Mouse (Mus musculus) embryonic stem cell, embryonic (primary cell): ENCODE results near the gene Tmem208.

Source experiments
- CTCF ChIA-PET, 4 experiments: fragments of 300-600 bp in 2 of 4; fragments of 350-600 bp in 2 of 4; sonication (Branson Sonifier 250); formaldehyde crosslinking; loops; one replicate each; lab custom pipeline; 2022; ENCODE audit warnings: inconsistent platforms in 2 of 4; lab: Charles Lee
- POLR2A ChIA-PET, 4 experiments: fragments of 300-600 bp in 2 of 4; fragments of 350-600 bp in 2 of 4; sonication (Branson Sonifier 250); formaldehyde crosslinking; loops; one replicate each; lab custom pipeline; 2022; ENCODE audit warnings: antibody characterized with exemption in 4 of 4, inconsistent platforms in 1 of 4; lab: Charles Lee

Tmem208 gene

DNA sequence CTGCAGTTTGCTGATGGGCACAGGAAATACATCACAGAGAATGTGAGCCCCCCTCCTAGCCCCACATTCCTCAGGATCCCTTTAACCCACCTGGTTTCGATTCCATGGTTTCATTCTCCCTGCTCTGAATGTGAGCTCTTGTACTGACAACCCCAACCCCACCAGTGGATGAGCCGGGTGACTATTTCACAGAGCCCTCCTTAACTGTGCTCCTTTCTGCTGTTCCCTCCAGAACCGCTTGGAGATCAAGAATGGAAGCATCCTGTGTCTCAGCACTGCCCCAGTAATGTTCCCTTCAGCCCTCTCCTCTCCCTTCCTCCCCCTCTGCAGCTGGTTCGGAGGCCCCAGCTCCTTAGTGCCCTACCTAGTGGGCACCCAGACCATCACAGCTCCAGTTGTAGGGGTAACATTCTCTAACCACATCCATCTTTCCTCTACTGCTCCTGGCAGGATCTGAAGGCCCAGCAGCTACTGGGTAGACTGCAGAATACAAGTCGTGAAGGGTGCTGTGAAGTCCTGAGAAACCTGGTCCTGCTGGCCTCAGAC lies 19.9 kb upstream of the Tmem208 start:
- POLR2A ChIA-PET = interaction anchor here in 3 of 4 experiments (0.5 to 3.8 kb wide), 12 partner anchors 9 to 213 kb away, joined by 3 to 14 read pairs (median 4); partner anchors contain the start of genes E2f4 (in 2 of the 3), 4931428F04Rik (in 1 of the 3), Fhod1 (in 1 of the 3) and Hsd11b2 (in 1 of the 3)
- CTCF ChIA-PET = interaction anchor here in 2 of 4 experiments (0.9 to 1.5 kb wide), 3 partner anchors 15 to 68 kb away, joined by 3 to 4 read pairs (median 3); no protein-coding TSS in a partner anchor

- ChIA-PET POLR2A (interaction anchor here in 3 of 4 experiments (0.6 to 1.7 kb wide), 8 partner anchors 9 to 28 kb away, joined by 3 to 5 read pairs (median 4); partner anchors contain the start of genes 4931428F04Rik (in 1 of the 3) and E2f4 (in 1 of the 3)), CTCF (interaction anchor here in 3 of 4 experiments (0.6 to 1.2 kb wide), 3 partner anchors 10 to 17 kb away, joined by 3 to 15 read pairs (median 3); partner anchors contain the start of gene E2f4 (in 1 of the 3))
Observed at GRCm38 (mm10) chr8:105307670-105308069, 18.5 kb upstream of the Tmem208 start.

- CTCF ChIA-PET = interaction anchor here in 2 of 4 experiments (0.8 to 1.2 kb wide), 3 partner anchors 11 to 18 kb away, joined by 3 read pairs; partner anchors contain the start of gene E2f4 (in 1 of the 2)
- POLR2A ChIA-PET = interaction anchor here in 3 of 4 experiments (0.8 to 1.7 kb wide), 10 partner anchors 8 to 27 kb away, joined by 3 to 5 read pairs (median 4); partner anchors contain the start of genes E2f4 (in 2 of the 3) and 4931428F04Rik (in 1 of the 3)
Observed at GRCm38 (mm10) chr8:105308428-105308827, 17.7 kb upstream of the Tmem208 start.

DNA sequence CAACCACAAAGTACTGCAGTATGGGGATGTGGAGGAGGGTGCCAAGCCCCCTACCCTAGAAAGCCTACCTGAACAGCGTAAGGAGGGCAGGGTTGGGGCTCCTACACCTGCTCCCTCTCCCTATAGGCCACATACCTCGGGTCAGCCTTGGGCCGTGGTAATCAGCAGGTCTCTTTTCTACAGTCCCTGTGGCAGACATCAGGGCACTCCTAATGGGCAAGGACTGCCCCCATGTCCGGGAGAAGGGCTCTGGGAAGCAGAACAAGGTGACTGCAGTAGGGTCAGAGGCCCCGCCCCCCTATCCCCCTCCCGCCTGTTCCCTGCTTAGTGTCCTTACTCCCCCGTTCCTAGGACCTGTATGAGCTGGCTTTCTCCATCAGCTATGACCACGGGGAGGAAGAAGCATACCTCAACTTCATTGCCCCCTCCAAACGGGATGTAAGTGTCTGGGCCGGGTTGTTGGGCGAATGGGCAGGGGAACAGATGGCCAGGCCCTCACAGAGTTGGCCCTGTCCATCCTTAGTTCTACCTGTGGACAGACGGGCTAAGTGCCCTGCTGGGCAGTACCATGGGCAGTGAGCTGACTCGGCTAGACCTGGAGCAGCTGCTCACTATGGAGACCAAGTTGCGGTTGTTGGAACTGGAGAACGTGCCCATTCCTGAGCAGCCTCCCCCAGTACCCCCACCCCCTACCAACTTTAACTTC lies 16.9 kb upstream of the Tmem208 start:
- CTCF ChIA-PET = interaction anchor here in 2 of 4 experiments (0.7 to 1.2 kb wide), 3 partner anchors 18 to 65 kb away, joined by 3 read pairs; no protein-coding TSS in a partner anchor
- POLR2A ChIA-PET = interaction anchor here in 3 of 4 experiments (0.8 to 1.7 kb wide), 8 partner anchors 10 to 26 kb away, joined by 3 to 5 read pairs (median 4); partner anchors contain the start of genes E2f4 (in 2 of the 3) and 4931428F04Rik (in 1 of the 3)

DNA sequence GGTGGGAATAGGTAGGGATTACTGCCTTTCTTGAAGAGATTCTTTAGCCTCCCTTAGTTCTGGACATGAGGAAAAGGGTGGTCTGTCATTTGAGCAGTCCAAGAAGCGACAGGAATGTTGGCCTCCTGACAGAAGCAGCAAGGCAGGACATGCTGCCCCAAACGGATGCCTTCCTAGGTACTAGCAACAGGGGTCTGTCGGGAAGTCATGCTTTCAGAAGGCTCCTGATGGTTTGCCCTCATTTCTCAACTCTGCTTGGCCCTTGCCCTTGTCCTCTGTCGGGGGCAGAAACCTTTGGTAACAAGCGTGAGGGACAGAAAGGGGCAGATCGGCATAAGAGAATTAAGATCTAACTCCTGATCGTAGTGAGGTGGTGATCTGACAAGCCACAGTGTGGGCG lies 16.0 kb upstream of the Tmem208 start:
- ChIA-PET CTCF (interaction anchor here in 1 of 4 experiments (1.2 kb wide), 1 partner anchor 19 kb away, joined by 3 read pairs; no protein-coding TSS in a partner anchor), POLR2A (interaction anchor here in 1 of 4 experiments (0.5 to 1.0 kb wide), 2 partner anchors 21 to 289 kb away, joined by 3 read pairs; partner anchors contain the start of gene 4931428F04Rik)

GRCm38 (mm10) chr8:105311718-105312117 lies 14.4 kb upstream of the Tmem208 start:
- ChIA-PET CTCF (no interaction called here), POLR2A (interaction anchor here in 2 of 4 experiments (0.7 to 1.8 kb wide), 3 partner anchors 13 to 24 kb away, joined by 3 to 8 read pairs (median 4); no protein-coding TSS in a partner anchor)

DNA sequence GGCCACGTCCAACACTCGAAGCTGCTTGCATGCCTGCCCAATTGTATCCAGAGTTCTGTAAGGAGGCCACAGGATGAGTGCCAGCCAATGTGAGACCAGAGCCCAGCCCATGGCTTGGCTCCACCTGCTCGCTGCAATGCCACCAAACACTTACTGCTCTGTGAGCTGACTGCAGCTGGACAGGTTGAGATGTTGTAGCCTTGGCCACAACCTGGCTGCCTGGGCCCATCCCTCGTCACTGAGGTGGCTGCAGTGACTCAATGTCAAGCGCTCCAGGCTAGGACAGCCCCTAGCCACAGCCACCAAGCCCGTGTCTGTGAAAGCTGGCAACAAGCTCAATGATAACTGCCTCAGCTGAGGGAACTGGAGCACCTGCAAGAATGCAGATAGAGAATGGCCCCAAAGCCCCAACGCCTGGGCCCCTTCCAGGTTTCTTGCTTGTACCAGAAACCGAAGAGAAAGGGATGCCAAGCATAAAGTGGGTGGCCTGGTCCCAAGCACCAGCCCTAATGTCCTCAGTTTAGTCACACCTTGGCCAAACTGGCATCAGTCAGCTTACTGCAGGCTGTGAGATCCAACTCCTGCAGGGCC lies 13.2 kb upstream of the Tmem208 start:
- ChIA-PET CTCF (interaction anchor here in 2 of 4 experiments (0.5 to 0.6 kb wide), 2 partner anchors 35 to 703 kb away, joined by 5 to 8 read pairs; partner anchors contain the start of gene Fhod1 (in 1 of the 2)), POLR2A (interaction anchor here in 2 of 4 experiments (0.5 to 1.8 kb wide), 4 partner anchors 9 to 93 kb away, joined by 3 to 8 read pairs (median 6); partner anchors contain the start of gene Exoc3l (in 1 of the 2))

DNA sequence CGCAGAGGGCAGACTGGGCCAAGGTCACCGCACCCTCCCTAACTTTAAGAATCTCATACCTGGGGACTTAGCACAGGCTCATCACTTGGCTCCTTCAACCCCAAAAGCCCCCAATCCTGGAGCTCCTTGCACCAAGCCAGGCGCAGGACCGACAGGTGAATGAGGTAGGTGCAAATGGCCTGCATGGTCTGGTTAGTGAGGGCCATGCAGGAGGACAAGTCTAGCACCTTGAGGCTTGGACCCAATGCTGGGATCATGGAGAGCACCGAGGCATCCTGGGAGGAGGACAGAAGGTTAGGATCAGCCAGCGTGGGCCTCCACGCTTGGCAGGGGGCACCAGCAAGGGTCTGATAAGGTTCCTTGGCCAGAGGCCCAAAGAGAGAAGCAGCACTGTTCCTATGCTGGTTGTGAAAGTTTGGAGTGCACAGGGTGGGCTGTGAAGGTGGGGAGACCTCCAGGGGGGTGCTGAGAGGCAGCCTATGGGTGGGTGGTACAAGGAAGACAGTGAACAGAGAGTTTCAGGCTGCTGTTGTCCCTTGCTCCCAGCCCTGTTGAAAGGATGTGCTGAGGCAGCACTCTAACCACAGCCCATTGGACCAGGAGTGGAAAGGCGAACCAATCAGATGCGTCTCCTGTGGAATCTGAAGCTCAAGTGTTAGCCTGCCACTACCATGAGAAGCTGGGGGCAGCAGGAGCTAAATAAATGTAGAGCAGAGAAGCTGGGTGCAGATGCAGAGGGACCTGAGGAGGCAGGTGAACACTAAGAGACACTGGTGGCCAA lies 12.3 kb upstream of the Tmem208 start:
- CTCF ChIA-PET = interaction anchor here in 1 of 4 experiments (0.6 kb wide), 1 partner anchor 276 kb away, joined by 6 read pairs; no protein-coding TSS in a partner anchor
- POLR2A ChIA-PET = interaction anchor here in 3 of 4 experiments (0.5 to 2.4 kb wide), 6 partner anchors 9 to 508 kb away, joined by 3 to 17 read pairs (median 5); no protein-coding TSS in a partner anchor

DNA sequence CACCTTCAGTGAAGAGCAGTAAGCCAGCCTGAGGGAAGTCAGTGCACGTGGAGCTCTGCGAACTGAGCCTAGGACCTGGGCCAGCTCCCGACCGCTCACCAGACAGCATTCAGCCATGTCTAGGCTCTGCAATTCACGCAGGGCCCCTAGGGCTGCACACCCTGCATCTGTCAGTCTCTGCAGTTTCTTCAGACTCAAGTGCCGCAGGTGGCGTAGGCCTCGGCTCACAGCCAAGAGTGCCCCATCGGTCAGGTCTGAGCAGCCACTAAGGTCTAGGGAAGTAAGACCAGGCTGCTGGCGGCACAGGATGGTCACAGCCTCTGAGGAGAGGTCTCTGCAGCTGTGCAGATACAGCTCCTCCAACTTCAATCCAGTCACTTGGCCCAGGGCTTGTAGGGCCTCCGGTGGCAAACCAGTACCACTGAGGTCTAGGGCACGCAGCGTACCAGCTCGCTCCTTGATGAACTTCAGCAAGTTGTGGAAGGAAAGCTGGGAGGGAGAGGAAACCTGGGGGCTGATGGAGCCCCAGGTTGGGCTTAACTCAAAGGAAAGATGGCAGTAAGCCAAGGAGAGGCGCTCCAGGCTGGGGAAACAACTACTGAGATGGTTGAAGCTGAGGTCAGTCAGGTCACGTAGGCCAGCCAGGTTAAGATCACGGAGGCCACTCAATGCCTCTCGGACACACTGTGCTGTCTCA lies 10.9 kb upstream of the Tmem208 start:
- ChIA-PET CTCF (interaction anchor here in 1 of 4 experiments (0.6 kb wide), 1 partner anchor 24 kb away, joined by 3 read pairs; no protein-coding TSS in a partner anchor), POLR2A (interaction anchor here in 3 of 4 experiments (0.7 to 2.8 kb wide), 11 partner anchors 9 to 24 kb away, joined by 3 to 7 read pairs (median 4); partner anchors contain the start of gene E2f4 (in 1 of the 3))

DNA sequence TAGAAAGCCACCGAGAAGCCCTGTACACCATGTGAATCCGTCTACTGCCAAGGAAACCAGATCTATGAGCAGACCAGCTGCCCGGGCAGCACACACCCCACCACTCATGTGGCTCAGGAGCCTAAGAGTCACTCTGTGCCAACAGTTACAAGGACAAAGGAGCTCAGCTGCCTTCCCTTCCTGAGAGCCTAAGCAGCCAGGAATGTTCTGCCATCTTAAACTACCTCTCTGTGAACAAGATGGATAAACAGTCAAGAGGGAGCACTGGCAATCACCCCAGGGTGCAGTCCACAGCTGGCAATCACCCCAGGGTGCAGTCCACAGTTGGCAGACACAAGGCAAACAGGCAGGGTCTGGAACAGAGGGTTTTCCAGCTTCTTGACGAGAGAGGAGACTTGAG lies 8.2 kb upstream of the Tmem208 start:
- ChIA-PET CTCF (no interaction called here), POLR2A (interaction anchor here in 2 of 4 experiments (0.6 to 2.2 kb wide), 8 partner anchors 9 to 148 kb away, joined by 3 to 6 read pairs (median 4); partner anchors contain the start of genes E2f4 (in 1 of the 2), Lrrc29 (in 1 of the 2) and Tmem208 (in 1 of the 2))

GRCm38 (mm10) chr8:105318662-105319190 lies 7.4 kb upstream of the Tmem208 start:
- POLR2A ChIA-PET = interaction anchor here in 2 of 4 experiments (1.0 to 1.9 kb wide), 3 partner anchors 11 to 21 kb away, joined by 3 to 5 read pairs (median 3); partner anchors contain the start of gene E2f4 (in 1 of the 2)

GRCm38 (mm10) chr8:105323183-105323582 lies 3.0 kb upstream of the Tmem208 start:
- CTCF ChIA-PET = interaction anchor here in 1 of 4 experiments (0.6 kb wide), 2 partner anchors 22 to 35 kb away, joined by 3 to 6 read pairs; no protein-coding TSS in a partner anchor
- POLR2A ChIA-PET = interaction anchor here in 2 of 4 experiments (0.6 to 1.3 kb wide), 3 partner anchors 11 to 18 kb away, joined by 3 to 6 read pairs (median 3); partner anchors contain the start of gene Elmo3 (in 1 of the 2)

More at GRCm38 (mm10) chr8:105318662-105319190, 7.4 kb upstream of the Tmem208 start:
- CTCF ChIA-PET = no interaction called here

DNA sequence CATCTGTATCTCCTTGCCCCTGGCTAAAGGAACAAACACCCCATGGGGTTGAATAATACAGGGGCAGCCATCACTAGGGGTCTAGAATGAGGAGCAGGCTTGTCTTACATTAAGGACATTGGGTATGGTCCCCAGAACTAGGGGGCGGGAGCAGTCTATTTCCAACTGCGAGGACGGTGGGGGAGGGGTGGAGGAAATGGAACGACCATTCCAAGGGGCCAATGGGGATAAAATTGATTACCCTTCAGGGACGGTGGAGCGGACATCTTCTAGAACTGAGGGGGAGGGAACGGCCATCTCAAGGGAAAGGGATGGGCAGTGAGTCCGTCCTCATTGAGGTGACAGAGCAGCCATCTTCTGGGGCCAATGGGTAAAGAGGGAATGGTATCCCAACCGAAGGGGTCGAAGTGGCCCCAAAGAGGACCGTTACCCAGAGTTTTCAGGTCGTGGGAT lies 487 bp upstream of the Tmem208 start:
- CTCF ChIA-PET = interaction anchor here in 1 of 4 experiments (0.6 kb wide), 1 partner anchor 11 kb away, joined by 3 read pairs; no protein-coding TSS in a partner anchor
- POLR2A ChIA-PET = interaction anchor here in 3 of 4 experiments (1.0 to 3.9 kb wide), 9 partner anchors 8 to 122 kb away, joined by 3 to 28 read pairs (median 6); partner anchors contain the start of genes E2f4 (in 2 of the 3), Fhod1 (in 1 of the 3) and Slc9a5 (in 1 of the 3)

DNA sequence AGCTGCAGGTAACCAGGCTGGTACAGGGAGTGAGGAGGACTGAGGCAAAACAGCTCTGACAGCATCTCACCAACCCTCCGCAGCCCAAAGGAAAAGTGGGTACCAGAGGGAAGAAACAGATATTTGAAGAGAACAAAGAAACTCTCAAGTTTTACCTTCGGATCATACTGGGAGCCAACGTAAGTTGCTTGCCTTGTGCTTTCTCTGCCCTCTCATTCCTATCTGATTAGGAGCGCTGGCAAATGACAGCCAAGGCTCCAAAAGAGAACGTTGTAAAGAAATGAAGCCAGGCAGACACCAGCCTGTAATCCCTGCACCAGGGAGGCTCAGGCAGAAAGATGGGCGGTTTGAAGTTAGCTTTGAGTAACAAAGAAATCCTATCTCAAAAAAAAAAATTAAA lies 814 bp downstream of the Tmem208 start:
- CTCF ChIA-PET = interaction anchor here in 3 of 4 experiments (0.5 to 2.3 kb wide), 9 partner anchors 9 to 1088 kb away, joined by 3 to 5 read pairs (median 3); partner anchors contain the start of genes Fhod1 (in 1 of the 3) and Zfp90 (in 1 of the 3)
- POLR2A ChIA-PET = interaction anchor here in 3 of 4 experiments (0.7 to 3.9 kb wide), 16 partner anchors 9 to 57 kb away, joined by 3 to 28 read pairs (median 4); partner anchors contain the start of genes E2f4 (in 2 of the 3), Fhod1 (in 2 of the 3), Slc9a5 (in 2 of the 3) and Elmo3 (in 1 of the 3)

DNA sequence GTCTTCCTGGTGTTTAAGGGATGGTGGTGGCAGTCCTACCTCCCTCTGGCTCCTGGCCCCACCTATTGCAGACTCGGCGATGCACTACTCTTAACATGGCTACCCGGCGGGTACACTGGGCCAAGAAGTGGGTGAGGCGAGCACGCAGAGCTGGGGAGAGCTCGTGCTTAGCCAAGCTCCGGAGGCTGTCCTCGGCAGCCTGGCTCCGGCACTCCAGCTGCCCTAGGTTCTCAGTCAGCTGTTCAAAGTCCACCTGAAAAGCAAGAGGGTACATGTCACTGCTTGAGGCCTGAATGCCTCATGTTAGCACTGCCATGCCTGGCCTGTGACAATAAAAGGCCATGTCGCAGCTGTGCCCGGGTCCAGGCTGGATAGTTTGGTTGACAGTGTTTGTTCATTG lies 4.2 kb downstream of the Tmem208 start:
- ChIA-PET CTCF (no interaction called here), POLR2A (interaction anchor here in 2 of 4 experiments (0.7 to 2.1 kb wide), 8 partner anchors 8 to 53 kb away, joined by 3 to 5 read pairs (median 4); partner anchors contain the start of genes Fhod1 (in 2 of the 2) and Slc9a5 (in 1 of the 2))
